Mouse (Mus musculus): ENCODE results near the gene Rbfox3. TPM values are rescaled to one million over a fixed set of nuclear protein-coding genes. Genes with fewer than 3 reads are reported as not detected.

Rbfox3 gene
- polyA plus RNA-seq, 1 experiment from 2014 or later = 0.97 TPM

DNA sequence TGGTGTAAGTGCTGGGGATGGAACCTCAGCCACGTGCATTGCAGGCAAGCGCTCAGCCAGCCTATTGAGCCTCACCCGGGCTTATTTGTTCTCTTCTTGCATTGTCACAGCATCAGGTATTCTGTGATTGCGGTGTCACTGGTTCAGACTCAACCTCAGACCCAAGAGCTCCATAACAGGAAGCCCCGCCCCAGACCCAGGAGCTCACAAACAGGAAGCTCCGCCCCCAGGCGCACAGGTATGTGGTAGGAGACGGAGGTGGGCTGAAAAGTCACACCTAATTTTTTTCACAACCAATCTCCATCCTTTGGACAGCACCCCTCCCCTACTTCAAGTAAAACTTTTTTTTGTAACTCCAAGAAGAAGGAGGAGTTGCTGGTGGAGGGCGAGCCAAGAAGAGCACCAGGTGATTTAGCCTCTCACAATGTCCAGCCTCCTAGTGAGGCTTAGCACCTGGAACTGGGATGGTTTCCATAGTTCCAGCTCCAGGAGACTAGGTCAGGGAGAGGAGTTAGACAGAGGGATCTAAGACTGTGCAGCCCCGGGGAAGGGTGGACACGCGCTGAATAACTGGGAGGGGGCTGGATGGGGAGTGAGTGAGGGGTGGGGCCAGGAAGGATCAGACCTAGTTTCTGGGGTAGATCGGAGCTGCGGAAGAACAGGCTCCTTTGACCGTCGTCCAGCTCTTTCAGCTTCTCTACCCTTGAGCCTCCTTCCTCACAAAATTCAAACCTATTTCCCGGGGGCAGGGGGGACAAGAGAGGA lies 302.0 kb downstream of the Rbfox3 start:
- DNase-seq (ENCODE audit: low spot score) = no peak
- no peak overlapping the region for H3K4me3 ChIP-seq (ENCODE audit: low read depth, low read length)
- no peak overlapping the region for H3K9ac ChIP-seq (replicated peaks; ENCODE audit: low read depth)
- 11% methylated on average over 17 of the region's 17 CpGs for WGBS
- no peaks in the 10 kb centered on the region for H3K4me1 ChIP-seq (ENCODE audit: insufficient read depth, low read depth, low read length)
- H3K27me3 ChIP-seq (replicated peaks; ENCODE audit: insufficient read depth, low read length) = no peaks in the 10 kb centered on the region
- H3K4me2 ChIP-seq (replicated peaks; ENCODE audit: low read depth, low read length) = no peak overlapping the region
- no peak for TF ChIP-seq CTCF (IDR thresholded peaks at IDR 0.05)
- no peak for TF ChIP-seq EP300 (IDR thresholded peaks at IDR 0.05)
- H3K9me3 ChIP-seq (ENCODE audit: low read length) = no peaks in the 10 kb centered on the region
- H3K27ac ChIP-seq (ENCODE audit: low read length) = no peak overlapping the region
- H3K36me3 ChIP-seq (ENCODE audit: insufficient read depth, low read length) = no peaks in the 10 kb centered on the region
- ATAC-seq = no peak

DNA sequence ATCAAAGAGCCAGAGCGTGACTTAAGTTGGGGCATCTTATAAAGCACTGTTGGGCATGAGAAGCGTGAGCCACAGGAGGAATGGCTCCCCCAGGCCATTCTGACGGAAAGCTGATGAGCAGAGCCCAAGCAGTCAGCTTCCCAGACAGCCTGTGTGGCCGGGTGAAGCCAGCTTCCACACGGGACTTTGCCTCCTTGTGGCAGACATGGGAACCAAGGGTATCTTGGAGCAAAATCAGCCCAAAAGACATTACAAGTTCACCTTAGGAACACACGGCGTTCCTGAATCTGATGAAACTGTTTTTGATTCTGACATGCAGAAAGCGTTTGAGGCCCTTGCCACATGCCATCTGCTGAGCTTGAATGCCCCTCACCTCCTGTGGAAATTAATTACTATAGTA lies 303.5 kb downstream of the Rbfox3 start:
- H3K4me3 ChIP-seq (ENCODE audit: low read depth, low read length) = no peak overlapping the region
- H3K4me2 ChIP-seq (replicated peaks; ENCODE audit: low read depth, low read length) = no peak overlapping the region
- 52% methylated on average over 8 of the region's 8 CpGs for WGBS
- H3K9ac ChIP-seq (replicated peaks; ENCODE audit: low read depth) = no peak overlapping the region
- H3K27ac ChIP-seq (ENCODE audit: low read length) = no peak overlapping the region
- no peaks in the 10 kb centered on the region for H3K4me1 ChIP-seq (ENCODE audit: insufficient read depth, low read depth, low read length)
- TF ChIP-seq CTCF (IDR thresholded peaks at IDR 0.05) = no peak
- no peak for TF ChIP-seq EP300 (IDR thresholded peaks at IDR 0.05)
- no peaks in the 10 kb centered on the region for H3K36me3 ChIP-seq (ENCODE audit: insufficient read depth, low read length)
- H3K9me3 ChIP-seq (ENCODE audit: low read length) = no peaks in the 10 kb centered on the region
- no peaks in the 10 kb centered on the region for H3K27me3 ChIP-seq (replicated peaks; ENCODE audit: insufficient read depth, low read length)
- ATAC-seq = no peak
- DNase-seq (ENCODE audit: low spot score) = no peak

- H3K4me3 ChIP-seq (ENCODE audit: low read depth, low read length) = no peak overlapping the region
- no peaks in the 10 kb centered on the region for H3K9me3 ChIP-seq (ENCODE audit: low read length)
- no peaks in the 10 kb centered on the region for H3K36me3 ChIP-seq (ENCODE audit: insufficient read depth, low read length)
- no peak overlapping the region for H3K9ac ChIP-seq (replicated peaks; ENCODE audit: low read depth)
- no peak for TF ChIP-seq EP300 (IDR thresholded peaks at IDR 0.05)
- TF ChIP-seq CTCF (IDR thresholded peaks at IDR 0.05) = no peak
- no peak overlapping the region for H3K27ac ChIP-seq (ENCODE audit: low read length)
- H3K4me1 ChIP-seq (ENCODE audit: insufficient read depth, low read depth, low read length) = no peaks in the 10 kb centered on the region
- WGBS = 80% methylated on average over 2 of the region's 2 CpGs
- H3K4me2 ChIP-seq (replicated peaks; ENCODE audit: low read depth, low read length) = no peak overlapping the region
- no peaks in the 10 kb centered on the region for H3K27me3 ChIP-seq (replicated peaks; ENCODE audit: insufficient read depth, low read length)
- no peak for ATAC-seq
- DNase-seq (ENCODE audit: low spot score) = no peak
Observed at GRCm38 (mm10) chr11:118605570-118605969, 305.8 kb downstream of the Rbfox3 start.

GRCm38 (mm10) chr11:118604206-118604605 lies 307.2 kb downstream of the Rbfox3 start:
- no peak for ATAC-seq
- no peak overlapping the region for H3K4me3 ChIP-seq (ENCODE audit: low read depth, low read length)
- H3K36me3 ChIP-seq (ENCODE audit: insufficient read depth, low read length) = no peaks in the 10 kb centered on the region
- 62% methylated on average over 6 of the region's 6 CpGs for WGBS
- DNase-seq (ENCODE audit: low spot score) = no peak
- no peaks in the 10 kb centered on the region for H3K9me3 ChIP-seq (ENCODE audit: low read length)
- H3K27ac ChIP-seq (ENCODE audit: low read length) = no peak overlapping the region
- H3K9ac ChIP-seq (replicated peaks; ENCODE audit: low read depth) = no peak overlapping the region
- no peak overlapping the region for H3K4me2 ChIP-seq (replicated peaks; ENCODE audit: low read depth, low read length)
- H3K27me3 ChIP-seq (replicated peaks; ENCODE audit: insufficient read depth, low read length) = no peaks in the 10 kb centered on the region
- TF ChIP-seq EP300 (IDR thresholded peaks at IDR 0.05) = no peak
- no peaks in the 10 kb centered on the region for H3K4me1 ChIP-seq (ENCODE audit: insufficient read depth, low read depth, low read length)

- H3K4me3 ChIP-seq (ENCODE audit: low read depth, low read length) = no peak overlapping the region
- no peaks in the 10 kb centered on the region for H3K9me3 ChIP-seq (ENCODE audit: low read length)
- H3K27ac ChIP-seq (ENCODE audit: low read length) = no peak overlapping the region
- DNase-seq (ENCODE audit: low spot score) (peak; percentile 42), ATAC-seq (no peak)
- no peaks in the 10 kb centered on the region for H3K36me3 ChIP-seq (ENCODE audit: insufficient read depth, low read length)
- no peak overlapping the region for H3K4me2 ChIP-seq (replicated peaks; ENCODE audit: low read depth, low read length)
- no peak overlapping the region for H3K9ac ChIP-seq (replicated peaks; ENCODE audit: low read depth)
- H3K27me3 ChIP-seq (replicated peaks; ENCODE audit: insufficient read depth, low read length) = no peaks in the 10 kb centered on the region
- H3K4me1 ChIP-seq (ENCODE audit: insufficient read depth, low read depth, low read length) = no peaks in the 10 kb centered on the region
- 0% methylated on average over 10 of the region's 10 CpGs for WGBS
- TF ChIP-seq EP300 (IDR thresholded peaks at IDR 0.05) = no peak
Observed at GRCm38 (mm10) chr11:118603126-118603525, 308.3 kb downstream of the Rbfox3 start.

DNA sequence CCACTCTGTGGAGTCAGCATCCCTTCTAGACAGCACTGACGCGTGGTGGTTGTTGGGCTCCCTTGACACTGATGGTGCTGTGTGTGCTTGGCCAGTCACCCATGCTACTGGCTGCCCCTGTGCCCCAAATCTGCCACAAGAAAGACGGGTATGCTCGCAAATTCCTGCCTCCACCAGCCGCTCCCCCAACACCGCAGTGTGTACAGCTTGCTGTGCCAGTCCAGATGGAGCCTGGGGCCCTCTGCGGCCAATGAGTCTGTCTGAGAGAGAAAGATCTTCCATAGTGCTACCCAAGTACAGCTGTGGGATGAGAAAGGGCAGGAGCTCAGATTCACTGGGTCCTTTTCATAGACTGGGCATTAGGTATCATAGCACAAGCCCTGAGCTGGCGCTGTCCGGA lies 309.9 kb downstream of the Rbfox3 start:
- no peak overlapping the region for H3K4me3 ChIP-seq (ENCODE audit: low read depth, low read length)
- WGBS = 63% methylated on average over 9 of the region's 9 CpGs
- H3K4me1 ChIP-seq (ENCODE audit: insufficient read depth, low read depth, low read length) = no peaks in the 10 kb centered on the region
- DNase-seq (ENCODE audit: low spot score) (no peak), ATAC-seq (no peak)
- no peaks in the 10 kb centered on the region for H3K27me3 ChIP-seq (replicated peaks; ENCODE audit: insufficient read depth, low read length)
- no peak overlapping the region for H3K27ac ChIP-seq (ENCODE audit: low read length)
- TF ChIP-seq CTCF (IDR thresholded peaks at IDR 0.05) (no peak), EP300 (IDR thresholded peaks at IDR 0.05) (no peak)
- no peaks in the 10 kb centered on the region for H3K36me3 ChIP-seq (ENCODE audit: insufficient read depth, low read length)
- H3K9ac ChIP-seq (replicated peaks; ENCODE audit: low read depth) = no peak overlapping the region
- H3K9me3 ChIP-seq (ENCODE audit: low read length) = no peaks in the 10 kb centered on the region
- H3K4me2 ChIP-seq (replicated peaks; ENCODE audit: low read depth, low read length) = no peak overlapping the region

GRCm38 (mm10) chr11:118600168-118600567 lies 311.2 kb downstream of the Rbfox3 start:
- H3K27me3 ChIP-seq (replicated peaks; ENCODE audit: insufficient read depth, low read length) = no peaks in the 10 kb centered on the region
- H3K4me1 ChIP-seq (ENCODE audit: insufficient read depth, low read depth, low read length) = no peaks in the 10 kb centered on the region
- ATAC-seq (no peak), DNase-seq (ENCODE audit: low spot score) (no peak)
- H3K9ac ChIP-seq (replicated peaks; ENCODE audit: low read depth) = no peak overlapping the region
- H3K27ac ChIP-seq (ENCODE audit: low read length) = no peak overlapping the region
- H3K4me2 ChIP-seq (replicated peaks; ENCODE audit: low read depth, low read length) = no peak overlapping the region
- no peak overlapping the region for H3K4me3 ChIP-seq (ENCODE audit: low read depth, low read length)
- TF ChIP-seq CTCF (IDR thresholded peaks at IDR 0.05) (no peak), EP300 (IDR thresholded peaks at IDR 0.05) (no peak)
- H3K36me3 ChIP-seq (ENCODE audit: insufficient read depth, low read length) = no peaks in the 10 kb centered on the region
- 6% methylated on average over 9 of the region's 9 CpGs for WGBS
- H3K9me3 ChIP-seq (ENCODE audit: low read length) = no peaks in the 10 kb centered on the region

Data from lung, postnatal 0 days (tissue).